Mouse (Mus musculus): ENCODE results near the gene Edar. TPM values are rescaled to one million over a fixed set of nuclear protein-coding genes. Genes with fewer than 3 reads are reported as not detected.

Edar gene
- total RNA-seq, 4 experiments from 2014 or later, result 0.15 to 2.5 (median 1.1) TPM

DNA sequence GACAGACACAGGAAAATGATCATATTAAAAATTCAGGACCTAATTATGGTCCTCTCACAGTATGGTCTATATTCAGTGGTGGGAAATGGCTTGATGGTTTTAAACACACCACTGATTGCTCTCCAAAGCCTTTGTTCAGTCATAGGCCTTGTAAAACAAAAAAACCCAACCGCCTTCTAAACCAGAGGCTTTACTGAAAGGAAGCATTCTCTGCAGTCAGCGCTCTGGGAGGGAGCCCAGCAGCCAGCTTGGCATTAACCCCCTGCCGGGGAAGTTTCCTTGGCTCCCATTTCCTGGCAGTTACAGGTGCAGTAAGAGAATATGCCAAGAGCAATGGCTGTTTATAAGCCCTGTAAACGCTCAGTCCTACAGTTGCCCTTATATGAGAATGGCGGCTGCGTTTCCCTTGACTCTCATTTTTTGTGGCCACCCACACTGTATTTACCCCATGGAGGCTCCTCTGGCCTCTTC lies 74.0 kb downstream of the Edar start:
- no peak for DNase-seq

GRCm38 (mm10) chr10:58600983-58601382 lies 74.5 kb downstream of the Edar start:
- peak; percentile 36 for DNase-seq

GRCm38 (mm10) chr10:58600151-58600550 lies 75.3 kb downstream of the Edar start:
- no peak for DNase-seq

- DNase-seq, result no peak
Measured at GRCm38 (mm10) chr10:58595821-58596220, 79.6 kb downstream of the Edar start.

DNA sequence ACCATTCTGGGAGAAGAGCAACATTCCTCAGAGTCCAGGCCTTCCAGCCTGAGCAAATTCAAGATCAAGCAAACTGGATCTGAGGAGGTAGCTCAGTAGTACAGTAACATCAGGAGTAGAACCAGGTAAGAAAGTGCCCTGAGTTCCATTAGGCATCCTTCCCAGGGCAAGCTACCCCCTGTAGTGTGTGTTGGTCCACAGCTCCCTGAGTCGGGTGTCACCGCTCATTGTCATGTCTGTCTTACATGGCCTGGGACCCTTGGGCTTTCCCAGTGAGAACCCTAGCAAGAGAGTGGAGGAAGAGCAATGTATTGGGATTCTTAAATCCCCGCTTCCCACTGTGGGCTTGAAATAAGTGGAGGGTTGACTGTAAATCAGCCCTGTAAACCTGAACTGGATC lies 80.3 kb downstream of the Edar start:
- no peak for DNase-seq

GRCm38 (mm10) chr10:58594486-58594885 lies 81.0 kb downstream of the Edar start:
- no peak for DNase-seq

GRCm38 (mm10) chr10:58585427-58586223 lies 89.8 kb downstream of the Edar start:
- DNase-seq, result no peak

DNA sequence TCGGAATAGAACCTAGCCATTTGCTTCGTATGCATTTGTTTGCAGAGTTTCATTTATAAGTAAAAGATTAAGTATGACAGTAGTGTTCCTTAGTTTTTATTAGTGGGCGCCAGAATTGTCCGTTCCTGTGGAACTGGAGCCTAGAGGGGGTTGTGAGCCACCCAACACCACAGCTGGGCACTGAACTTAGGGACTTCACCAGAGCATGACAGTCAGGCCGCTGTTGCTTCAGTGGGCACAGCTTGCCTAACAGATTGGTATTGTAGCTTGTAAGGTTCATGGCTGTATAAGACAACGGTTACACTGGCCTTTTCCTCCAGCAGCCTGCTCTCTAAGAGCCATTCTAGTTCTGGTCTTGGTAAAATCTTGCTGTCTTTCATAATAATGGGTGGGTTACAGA lies 114.9 kb downstream of the Edar start:
- DNase-seq, result no peak

- no peak for DNase-seq
Measured at GRCm38 (mm10) chr10:58559901-58560300, 115.6 kb downstream of the Edar start.

DNA sequence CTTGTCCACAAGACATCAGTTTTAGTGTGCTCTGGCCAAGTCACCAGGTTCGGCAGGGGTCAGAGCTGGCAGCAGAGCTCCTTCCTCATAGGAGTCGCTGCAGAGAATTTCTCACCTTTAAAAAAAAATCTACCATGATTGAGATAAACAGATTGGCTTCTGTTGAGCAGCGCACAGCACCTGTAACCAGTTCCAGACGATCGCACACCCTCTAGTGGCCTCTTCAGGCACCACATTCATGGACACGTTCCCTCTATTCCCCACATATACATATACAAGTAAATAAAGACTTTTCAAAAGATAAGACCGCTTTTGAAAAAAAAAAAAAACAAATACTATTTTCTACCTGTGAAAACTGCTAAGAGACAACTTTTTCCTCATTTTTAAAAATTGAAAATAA lies 116.4 kb downstream of the Edar start:
- no peak for DNase-seq

- no peak for DNase-seq
Measured at GRCm38 (mm10) chr10:58554693-58555387, 120.6 kb downstream of the Edar start.

Other genes with a start within 250 kb of the Edar start
- 10 to 100 TPM; 71.4 to 82.9 (median 80.8) TPM for gene Ranbp2, start 228.7 kb downstream of the Edar start, total RNA-seq (2022)
- 1 to 10 TPM; 3.2 to 4.2 (median 3.8) TPM for gene Ccdc138, start 177.7 kb downstream of the Edar start, total RNA-seq (2022)
- not detected for gene Gm17542, start 42.6 kb upstream of the Edar start, total RNA-seq (2022)
- gene Sh3rf3, start 137.7 kb upstream of the Edar start, total RNA-seq (2022), result 1 to 10 TPM in 3 of 4 experiments, under 1 TPM in 1; 0.77 to 1.8 (median 1.7) TPM